Mouse (Mus musculus) right cerebral cortex, postnatal 4 days (tissue): ENCODE results near the gene Enthd1.
A peak's percentile ranks its signal among the peaks of the same experiment; 100 is the strongest.

Experiments used
- DNase-seq: peaks from one replicate; pipeline ENCODE4 v3.0.0-alpha.2; 2022

The Enthd1 gene

DNA sequence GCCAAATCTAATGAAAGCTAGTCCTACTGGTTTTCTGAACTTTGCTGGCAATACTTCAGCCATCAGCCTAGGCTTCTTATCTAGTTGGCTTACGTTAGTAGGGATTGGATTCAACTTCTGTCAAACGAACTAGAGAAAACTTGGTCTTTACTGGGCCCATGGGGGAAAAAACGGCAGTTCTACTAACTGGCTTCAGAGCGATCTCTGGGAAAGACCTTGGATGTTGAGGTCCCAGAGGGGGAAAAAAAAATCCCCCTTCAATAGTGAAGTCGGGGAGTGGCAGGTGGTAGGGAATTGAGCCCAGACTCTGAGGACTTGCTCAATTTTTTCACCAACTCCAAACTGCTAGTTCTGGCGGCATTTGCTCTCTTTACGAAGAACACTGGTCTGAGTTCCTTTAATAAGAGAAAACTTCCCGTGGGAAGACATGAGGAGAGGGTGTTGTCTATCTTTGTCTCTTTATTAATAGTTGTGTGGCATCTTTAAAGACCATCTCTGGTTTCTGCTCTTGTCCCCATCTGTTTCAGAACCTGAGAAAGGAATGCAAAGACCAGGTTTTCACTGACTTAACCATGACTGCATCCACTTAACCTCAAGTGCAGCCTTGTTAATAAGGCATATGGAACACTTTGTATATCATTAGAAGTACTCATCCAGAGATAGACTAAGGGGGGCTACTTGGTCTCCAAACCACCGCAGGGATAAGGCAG lies 8.0 kb upstream of the Enthd1 start:
- no peak for DNase-seq

DNA sequence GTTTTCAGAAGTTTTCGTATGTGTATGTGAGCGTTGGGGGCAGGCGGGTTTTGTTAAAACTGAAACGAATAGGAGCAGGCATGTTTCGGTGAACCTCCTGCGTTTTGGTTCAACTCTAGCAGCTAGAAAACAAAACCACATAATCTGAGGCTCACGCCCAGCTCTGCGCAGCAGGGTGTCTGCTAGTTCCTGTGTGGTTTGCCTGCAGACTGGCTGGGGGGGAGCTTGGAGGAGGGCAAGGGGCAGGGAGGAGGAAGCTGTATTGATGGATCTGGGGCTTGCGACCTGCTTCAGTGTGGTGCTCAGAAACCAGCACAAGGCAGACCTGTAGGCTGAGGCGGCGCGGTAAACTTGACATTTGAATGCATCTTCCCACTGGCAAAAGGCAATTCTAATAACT lies 7.3 kb upstream of the Enthd1 start, which contains the start of gene Grap2:
Gene Grap2, plus strand, starts transcription at position 304 of the 400 bp plus-strand sequence.
- DNase-seq, result no peak

DNA sequence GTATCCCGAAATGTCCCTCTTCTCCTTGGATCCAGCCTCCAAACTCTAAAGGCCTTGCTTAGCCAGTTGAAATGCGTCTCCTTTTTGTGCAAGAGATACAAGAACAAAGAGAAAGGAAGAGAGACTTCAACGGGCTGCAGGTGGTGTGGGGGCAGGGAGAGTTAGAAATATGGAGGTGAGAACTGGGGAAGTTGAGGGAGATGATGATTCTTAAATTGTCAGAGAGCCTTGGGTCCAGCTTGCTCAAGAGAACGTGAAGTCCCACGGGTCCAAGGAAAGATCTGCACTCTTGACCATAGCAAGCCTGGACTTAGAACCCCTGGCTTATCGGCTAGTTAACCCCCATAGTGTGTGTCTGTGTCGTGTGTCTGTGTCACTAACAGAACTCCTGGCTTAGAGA lies 6.7 kb upstream of the Enthd1 start:
- DNase-seq, result no peak

DNA sequence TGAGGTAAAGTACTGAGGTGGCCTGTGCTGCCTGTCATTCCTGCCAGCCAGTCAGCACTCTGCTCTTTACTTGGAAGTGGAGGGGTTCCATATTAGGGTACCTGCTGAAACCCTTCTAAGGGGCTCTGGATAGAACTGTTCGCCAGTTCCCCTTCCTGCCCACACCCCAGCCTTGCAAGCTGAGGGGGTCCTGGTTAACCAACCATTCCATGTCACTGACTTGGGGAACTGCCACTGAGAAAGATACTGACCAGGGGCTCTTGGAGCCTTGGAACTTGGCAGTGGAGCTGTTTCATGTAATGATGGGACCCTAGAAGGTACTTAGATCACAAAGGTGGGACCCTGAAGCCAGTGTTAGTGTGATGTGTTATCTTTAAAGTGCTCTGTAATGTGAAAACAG lies 5.3 kb upstream of the Enthd1 start:
- no peak for DNase-seq

DNA sequence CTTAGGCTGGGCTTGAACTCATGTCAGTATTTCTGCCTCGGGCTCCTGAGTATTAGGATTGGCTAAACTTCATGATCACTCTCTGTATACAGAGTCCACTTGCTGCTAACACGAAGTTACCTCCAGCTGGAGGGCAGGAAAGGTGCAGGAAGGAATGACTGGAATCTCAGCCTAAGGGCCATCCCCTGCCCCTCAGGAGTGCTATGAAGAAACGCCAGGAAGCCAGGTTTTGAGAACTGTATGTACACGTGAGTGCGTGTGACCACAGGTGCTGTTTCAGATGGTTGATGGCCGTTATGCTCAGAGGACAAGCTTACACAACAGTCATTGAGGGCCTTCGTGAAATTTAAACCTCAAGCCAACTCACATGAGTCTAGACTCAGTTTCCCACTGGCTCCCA lies 4.2 kb upstream of the Enthd1 start:
- no peak for DNase-seq

DNA sequence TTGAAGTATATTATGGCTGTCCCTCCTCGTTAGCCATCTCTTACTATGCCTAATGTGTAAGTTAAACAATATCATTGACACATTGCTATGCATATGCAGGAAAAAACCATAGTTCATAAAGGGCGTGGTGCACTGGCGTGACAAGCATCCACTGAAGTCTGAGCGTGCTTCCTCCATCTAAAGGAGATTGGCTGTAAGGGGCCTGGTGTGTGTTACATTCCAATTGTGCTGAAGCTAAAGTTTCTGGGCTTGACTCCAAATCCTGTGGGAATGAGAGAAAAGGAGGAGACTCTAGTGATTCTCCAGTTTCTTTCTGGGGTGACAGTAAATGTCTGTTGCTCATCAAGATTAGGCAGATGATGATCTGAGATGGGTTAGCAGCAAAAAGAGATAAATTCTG lies 2.8 kb upstream of the Enthd1 start:
- no peak for DNase-seq

DNA sequence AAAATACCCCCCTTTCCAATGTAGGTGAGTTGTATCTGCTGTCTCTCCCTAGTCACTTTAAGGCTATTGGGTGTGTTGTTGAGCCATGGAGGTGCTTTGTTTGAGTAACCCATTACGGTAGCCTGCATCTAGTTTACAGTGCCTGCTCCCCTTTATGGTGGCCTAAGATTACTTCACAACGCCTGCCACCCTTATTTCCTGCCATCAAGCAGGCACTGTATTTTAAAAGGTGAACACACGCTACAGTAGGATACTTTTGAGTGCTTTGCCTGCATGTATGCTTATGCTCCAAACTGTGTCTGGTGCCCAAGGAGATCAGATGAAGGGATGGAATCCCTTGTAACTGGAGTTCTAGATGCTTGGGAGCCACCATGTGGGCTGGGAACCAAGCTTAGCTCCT lies 2.2 kb upstream of the Enthd1 start:
- no peak for DNase-seq

DNA sequence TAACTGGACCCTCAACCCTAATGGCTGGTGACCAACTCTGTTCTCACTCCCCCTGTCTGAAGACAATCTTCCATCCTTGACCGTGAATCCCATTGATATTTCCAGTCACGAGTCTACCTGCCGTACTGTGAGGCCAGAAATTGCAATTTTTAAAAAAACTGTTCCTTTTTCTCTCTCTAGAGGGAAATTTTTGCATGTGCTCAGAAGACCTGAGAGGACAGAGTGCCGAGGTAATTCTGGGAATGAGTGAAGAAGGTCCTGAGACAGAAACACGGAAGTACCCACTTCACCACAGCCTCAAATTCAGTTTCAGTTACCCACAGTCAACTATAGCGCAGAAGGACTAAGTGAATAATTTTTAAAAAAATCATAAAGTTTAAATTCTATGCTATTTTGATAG lies 1.7 kb upstream of the Enthd1 start:
- no peak for DNase-seq

DNA sequence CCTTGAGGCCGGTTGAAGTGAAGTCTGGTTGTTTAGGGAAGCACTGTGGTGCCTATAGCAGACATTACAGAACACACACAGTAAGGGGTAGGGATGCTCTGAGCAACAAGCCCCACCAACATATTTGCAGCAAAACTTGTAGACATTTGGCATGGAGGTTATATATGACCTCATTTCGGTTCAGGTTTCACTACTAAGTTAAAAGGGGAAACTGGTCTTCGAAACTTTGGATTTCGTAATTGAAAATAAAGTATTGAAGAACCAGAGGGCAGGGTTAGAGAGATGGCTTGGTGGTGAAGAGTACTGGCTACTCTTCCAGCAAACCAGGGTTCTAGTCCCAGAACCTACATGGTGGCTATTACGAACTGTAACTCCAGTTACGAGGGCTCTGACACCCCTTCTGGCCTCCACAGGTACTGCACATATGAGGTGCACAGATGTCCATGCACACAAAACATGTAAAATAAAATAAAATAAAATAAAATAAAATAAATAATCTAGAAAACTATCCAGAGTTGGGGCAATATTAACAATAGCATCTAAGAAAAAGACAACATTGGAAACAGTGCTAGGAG lies 1.2 kb downstream of the Enthd1 start:
- no peak for DNase-seq

DNA sequence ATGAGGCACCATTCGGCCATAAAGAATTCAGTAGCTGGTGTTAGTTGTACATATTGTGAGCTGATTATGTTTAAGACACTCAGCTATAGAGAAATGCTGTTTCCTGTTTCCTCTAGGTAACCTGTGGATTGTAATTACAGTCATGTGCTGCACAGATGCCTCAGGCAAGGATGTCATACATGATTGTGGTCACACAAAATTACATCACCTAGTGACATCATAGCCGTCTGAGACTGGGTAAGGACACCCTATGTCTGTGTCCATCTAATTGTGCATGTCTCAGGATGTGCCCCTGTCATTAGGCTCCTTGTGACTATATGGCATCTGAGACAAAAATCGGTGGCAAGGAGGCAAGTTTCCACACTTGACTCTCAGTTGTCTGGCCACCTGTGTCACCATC lies 2.5 kb downstream of the Enthd1 start:
- DNase-seq, result no peak

DNA sequence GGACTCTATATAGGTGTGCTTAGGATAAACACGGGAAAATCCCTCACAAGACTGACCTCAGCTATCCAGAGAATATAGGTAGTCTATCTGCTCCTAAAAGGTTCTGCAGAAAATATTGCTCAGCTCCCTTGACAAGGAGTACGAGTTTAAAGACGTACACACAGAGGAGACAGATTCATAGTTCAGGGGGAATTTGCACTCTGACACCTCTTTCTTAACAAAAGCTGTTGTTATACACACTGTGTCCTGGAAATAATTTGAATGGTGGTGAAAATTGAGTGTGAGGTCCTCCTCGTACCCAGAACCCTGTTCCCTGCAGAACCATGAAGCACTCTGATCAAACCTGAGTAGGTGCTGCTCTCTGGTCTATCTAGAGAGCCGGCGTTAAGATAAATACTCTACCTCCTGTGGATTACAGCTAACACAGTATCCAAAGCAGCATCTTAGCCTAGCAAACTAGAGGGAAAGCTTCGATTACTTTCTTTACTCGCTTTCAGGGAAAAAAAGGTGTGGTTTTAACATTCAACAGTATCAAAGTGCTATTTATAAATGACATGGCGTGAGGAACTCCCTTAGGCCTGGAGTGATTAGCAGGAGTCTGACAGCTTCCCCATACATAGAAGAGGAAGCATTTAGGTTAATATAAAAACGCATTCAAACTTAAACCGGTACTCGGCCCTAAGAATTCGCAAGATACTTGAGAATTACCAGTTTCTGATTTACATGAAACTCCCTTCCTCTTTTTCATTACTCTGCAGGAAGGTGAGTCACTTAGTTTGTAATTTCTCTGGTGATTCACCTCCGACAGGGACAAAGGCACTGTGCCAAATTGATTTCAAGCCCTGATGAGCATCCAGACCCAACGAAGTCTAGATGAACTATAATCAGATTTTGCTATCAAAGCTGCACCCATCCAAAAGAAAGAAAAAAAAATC lies 4.0 kb downstream of the Enthd1 start:
- DNase-seq, result no peak

DNA sequence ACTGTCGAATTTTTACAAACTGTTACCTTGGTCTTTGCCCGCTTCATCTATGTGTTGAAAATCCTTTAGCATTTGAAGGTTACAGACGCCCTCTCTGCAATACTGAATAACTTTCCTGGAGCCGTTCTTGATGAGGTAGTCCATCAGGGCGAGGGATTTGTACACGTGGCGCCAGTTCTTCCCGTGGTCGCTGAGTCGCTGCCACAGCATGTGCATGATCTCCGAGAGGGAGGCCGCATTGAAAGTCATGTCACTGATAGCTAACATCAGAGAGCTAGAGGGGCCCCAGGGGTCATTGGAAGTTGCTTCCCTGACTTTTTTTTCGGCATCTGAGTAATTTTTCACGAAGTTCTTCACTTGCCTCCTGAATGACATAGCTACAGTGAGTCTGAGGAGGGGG lies 5.0 kb downstream of the Enthd1 start:
- DNase-seq, result no peak

DNA sequence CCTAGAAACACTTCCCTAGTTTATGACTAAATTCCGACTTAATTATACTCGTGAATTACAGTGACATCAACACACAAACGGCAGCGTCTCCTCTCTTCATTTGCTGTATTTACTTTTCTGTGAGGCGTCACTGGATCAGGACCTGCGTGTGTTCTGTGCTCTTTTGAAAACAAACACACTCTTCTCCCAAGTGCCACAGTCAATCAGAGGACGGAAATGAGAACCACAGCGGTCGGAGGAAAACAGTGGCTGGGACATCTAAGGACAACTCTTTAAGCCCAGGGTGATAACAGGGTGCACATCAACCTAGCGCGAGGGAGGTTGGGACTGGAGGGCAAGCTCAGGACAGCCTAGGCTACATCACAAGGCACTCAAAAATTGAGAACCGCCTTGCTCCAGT lies 5.4 kb downstream of the Enthd1 start:
- DNase-seq, result no peak

DNA sequence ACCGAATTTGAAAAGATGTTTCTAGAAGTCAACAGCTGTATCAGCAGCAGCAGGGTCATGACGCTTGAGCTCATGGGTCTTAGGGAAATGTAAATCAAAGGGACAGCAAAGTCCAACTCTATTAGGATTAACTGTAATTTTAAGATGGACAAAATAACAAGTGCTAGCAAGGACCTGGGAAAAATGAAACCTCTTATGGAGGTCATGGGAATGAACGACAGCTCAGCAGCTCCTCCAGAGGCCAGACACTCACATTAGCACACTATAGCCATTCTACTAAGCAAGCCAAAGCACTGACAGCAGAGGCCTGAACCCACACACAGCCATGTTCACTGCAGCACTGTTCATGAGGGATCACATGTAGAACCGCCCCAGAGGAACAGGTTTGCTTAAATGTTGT lies 7.2 kb downstream of the Enthd1 start:
- no peak for DNase-seq

DNA sequence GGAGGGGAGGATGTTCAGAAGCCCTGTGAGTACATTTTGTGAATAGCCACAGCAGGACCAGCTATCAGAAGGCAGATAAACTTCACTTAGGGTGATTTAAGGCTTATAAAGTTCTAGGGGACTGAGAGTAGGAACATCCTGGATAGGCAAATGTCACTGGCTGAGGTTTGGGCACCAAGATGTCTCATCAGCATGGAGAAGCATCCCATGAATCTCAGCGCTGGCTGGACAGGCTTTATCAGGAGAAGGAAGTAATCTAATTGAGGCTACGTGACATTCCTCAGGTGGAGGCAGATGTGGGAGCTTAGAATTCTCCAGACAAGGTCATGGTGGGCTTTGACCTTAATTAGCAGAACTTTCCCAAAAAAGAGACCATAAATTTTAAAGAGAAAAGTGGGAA lies 8.9 kb downstream of the Enthd1 start:
- DNase-seq, result no peak

DNA sequence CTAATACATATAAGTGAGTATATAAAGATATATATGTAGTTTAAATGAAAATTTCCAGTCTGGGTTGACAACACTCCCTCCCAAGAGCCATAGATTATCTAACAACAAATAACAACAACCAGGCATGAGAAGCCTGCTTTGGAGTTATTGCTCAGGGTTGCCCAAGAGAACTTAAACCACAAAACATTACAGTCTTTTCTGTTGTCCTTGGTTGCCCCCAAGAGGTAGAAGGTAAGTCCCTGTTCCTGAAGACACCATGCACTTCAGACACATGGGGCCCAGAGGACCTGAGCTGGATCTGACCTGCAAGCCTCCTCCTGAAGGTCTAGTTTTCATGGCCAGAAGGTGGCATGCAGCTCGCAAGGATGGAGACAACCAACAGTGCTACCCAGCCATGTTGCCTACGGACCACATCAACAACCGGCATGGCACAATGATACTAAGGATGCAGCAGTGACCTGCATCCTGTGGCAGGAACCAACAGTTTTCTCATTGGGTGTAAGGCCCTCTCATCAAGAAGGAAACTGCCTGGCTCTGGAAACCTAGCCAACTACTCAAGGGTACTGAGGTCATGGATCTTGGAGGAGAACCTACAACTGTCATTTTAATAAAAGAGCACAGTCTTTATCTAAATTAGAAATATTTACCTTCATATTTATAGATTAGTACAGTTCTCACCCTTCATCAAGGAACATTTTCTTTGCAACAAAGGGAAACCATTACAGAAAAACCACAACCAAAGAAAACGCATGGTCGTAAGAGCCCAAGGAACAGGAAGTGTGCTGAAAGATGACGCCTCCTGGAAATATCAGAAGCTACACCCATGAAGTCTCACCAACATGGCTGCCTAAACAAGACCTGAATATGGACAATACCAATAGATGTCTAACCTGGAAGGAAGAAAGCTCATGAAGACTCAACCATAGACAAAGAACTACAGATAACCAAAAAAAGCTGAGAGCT lies 9.8 kb downstream of the Enthd1 start:
- no peak for DNase-seq

DNA sequence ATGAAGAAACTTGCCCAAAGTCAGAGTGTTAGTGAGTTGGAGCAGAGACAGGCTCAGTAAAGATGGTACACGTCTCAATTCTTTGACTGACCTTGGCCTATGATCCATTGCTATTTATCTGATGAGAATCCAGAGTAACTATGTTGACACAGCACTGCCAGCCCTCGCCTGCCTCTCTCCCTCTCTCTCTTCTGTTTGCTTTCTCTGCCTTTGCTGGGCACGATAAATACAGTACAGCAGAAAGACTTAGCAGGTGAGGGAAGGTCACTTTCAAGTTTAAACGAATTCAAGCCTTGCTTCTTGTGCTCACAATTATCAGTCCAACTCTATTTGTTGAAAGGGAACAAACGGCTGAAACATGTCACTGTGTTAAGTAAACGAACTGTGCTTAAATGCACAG lies 19.5 kb downstream of the Enthd1 start:
- no peak for DNase-seq

DNA sequence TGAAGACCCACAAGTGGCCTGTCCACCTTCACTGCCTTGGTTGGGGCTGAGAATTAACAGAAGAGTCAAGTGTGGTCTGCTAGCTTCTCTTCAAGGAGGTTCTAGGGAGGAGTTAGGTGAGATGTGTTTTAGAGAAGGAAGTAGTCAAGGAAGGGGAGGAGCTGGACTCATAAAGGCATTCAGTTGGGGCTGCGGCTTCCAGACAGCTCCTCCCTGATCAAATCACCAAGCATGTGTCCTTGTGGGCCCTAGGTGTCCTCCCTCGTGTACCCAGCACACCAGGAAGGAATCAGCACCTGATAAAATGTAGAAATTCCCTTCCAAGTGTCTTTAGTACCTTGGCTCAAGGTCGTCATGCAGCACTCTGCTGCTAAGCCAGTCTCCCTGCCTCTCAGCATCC lies 20.8 kb downstream of the Enthd1 start:
- no peak for DNase-seq

DNA sequence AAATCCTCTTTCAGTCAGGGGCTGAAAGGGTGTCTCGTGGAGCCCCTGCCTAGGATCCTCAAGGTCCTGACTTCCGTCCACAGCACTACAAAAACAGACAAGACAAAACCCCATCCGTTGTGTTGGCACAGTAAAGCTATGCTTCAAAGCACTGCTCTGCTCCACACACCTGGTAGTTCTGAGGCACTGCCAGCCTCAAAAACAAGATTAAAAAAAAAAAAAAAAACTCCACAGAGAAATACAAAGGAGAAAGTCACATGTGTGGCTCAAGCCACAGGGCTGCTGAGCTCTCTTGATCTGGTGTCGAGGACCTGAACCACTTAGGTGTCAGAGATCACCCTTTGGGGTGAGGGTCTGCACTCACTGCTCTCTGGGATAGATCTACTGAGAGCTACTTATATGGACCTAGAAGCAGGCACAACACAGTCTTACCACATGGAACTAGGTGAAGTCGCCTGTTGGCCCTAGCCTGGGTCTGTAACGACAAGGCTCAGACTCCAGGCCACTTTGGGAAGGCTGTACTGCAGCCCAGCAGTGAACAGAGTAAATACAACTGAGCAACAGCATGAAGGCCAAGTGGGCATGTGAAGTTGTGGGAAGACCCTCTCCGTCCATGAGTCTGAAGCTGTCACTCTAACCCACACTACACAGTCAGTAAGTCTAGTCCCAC lies 26.1 kb downstream of the Enthd1 start:
- DNase-seq, result no peak

DNA sequence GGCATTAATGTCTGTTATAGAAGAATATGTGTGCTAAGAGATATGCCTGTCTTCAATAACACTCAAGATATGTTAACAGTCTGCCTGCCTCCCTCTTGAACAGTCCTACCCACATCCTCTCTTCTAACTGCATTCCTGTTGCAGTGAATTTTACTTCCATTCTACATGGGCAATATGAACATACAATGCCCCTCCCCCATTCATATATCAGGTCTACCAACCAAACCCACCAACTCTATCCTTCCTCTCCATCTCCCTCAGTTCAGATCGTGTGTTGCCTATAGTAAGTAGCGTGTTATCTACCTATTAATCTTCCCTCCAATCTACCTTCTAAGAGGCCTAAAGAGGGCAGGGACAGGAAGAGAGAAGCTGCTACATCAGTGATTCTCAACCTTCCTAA lies 26.9 kb downstream of the Enthd1 start:
- no peak for DNase-seq

DNA sequence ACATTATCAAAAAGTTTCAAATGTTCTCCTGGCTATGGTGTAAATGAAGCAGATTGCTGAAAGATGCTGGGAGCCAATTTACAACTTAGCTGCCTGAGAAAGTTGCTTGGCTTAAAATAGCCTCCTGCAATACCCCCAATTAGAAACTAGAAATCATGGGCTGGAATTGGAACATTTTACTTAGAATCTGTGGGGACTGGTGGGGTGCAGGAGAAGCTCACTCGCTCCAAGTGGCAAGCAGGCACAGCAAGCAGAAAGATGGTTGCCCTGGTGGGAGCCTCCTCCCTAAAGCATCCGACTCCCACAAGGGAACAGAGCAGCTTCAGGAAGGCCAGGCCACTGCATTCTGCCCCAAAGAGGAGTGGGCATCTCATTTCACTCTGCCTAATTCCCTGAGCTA lies 28.9 kb downstream of the Enthd1 start:
- DNase-seq, result peak; percentile 36

DNA sequence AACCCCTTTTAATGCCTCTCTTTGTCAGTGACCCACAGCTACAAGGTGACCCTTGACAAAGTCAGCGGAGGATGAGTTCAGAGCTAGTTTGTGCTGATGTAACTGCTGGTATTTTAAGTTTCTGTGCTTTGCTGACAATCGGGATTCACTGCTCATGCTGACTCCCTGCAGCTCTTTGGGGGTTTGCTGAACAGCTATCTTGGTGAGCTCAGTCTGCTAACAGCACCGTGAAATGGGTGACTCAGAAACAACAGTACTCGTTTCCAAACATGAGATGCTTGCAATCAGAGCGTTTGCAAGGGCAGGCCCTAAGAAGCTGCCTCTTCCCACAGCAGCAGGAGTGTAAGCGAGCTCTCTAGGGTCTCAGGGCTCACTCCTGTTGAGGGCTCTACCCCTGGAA lies 31.7 kb downstream of the Enthd1 start:
- DNase-seq, result no peak
